Mouse (Mus musculus): ENCODE measurements around the gene Plpp3. TPM values are rescaled to one million over a fixed set of nuclear protein-coding genes. Genes with fewer than 3 reads are reported as not detected.

Gene Plpp3
- total RNA-seq (2021): 10 to 100 TPM; 56.4 to 57.5 TPM
- long read RNA-seq, experiment 1, transcript Plpp3-201 (6 exons, 3,159 nt): major isoform, 26 of 35 reads
- long read RNA-seq, experiment 1, partial matches to known transcripts: 2 of 35 reads
- long read RNA-seq, experiment 1, other reads (novel, unspliced or antisense): 7 of 35 reads
- long read RNA-seq, experiment 2, transcript Plpp3-201 (6 exons, 3,159 nt): major isoform, 19 of 24 reads
- long read RNA-seq, experiment 2, partial matches to known transcripts: 1 of 24 reads
- long read RNA-seq, experiment 2, other reads (novel, unspliced or antisense): 4 of 24 reads

GRCm38 (mm10) chr4:105157276-105158168, at the start of gene Plpp3:
TSS of gene Plpp3 (plus strand) at chr4:105157347.
- peak; percentile 92 to 95 for DNase-seq

DNA sequence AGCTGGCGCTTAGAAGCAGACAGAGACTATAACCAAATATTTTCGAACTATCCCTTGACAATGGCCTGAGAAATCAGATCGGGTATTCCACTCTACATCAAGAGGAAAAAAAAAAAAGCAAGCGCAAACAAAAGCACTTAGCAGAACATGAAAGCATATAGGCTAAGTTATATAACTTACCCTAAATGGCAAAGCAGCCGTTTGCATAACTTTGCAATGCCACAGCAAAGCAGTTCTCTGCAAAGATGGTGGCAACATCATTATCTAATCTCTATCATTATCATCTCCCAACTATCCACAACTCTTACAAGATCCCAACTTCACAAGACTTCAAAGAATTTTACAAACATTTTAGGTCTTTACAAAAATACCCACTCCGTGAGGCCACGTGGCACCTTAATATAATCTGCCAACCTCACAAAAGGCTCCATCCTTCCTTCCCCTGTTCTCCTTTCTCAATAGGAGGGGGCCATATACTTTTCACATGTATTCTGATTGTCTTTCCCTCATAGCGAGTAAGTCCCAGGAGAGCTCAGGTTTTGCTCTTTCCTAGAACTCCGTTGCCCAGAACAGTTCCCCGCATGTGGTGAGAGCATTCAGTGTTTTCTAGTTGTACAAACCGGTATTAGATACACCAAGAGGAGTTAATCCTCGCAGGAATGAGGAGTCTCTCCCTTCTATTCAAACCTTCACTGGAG, 49.1 kb upstream of the Plpp3 start:
- DNase-seq: peak in 1 of 2 experiments; percentile 23

GRCm38 (mm10) chr4:105108641-105109198, 48.4 kb upstream of the Plpp3 start:
- no peak for DNase-seq

- peak; percentile 80 to 81 for DNase-seq
Observed at GRCm38 (mm10) chr4:105109199-105109989, 47.8 kb upstream of the Plpp3 start, which contains the start of gene Prkaa2. TSS of gene Prkaa2 (minus strand) at chr4:105109890.

- no peak for DNase-seq
Observed at GRCm38 (mm10) chr4:105109990-105110683, 47.0 kb upstream of the Plpp3 start.

- no peak for DNase-seq
Observed at GRCm38 (mm10) chr4:105110684-105111035, 46.5 kb upstream of the Plpp3 start.

- no peak for DNase-seq
Observed at GRCm38 (mm10) chr4:105111770-105112169, 45.4 kb upstream of the Plpp3 start.

DNA sequence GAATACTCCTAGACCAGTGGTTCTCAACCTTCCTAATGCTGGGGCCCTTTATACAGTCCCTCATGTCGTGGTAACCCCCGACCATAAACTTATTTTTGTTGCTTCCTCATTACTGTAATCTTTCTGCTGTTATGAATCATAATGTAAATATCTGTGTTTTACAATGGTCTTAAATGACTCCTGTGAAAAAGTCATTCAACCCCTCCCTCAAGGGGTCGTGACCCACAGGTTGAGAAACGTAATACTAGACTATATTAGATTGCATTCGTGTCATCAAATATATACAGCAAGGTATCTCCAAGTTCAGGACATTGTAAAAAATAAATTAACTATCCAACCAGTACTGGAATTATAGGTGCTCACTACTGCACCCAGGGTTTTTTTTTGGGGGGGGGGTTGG, 44.1 kb upstream of the Plpp3 start:
- DNase-seq: no peak

- no peak for DNase-seq
Observed at GRCm38 (mm10) chr4:105113468-105113867, 43.7 kb upstream of the Plpp3 start.

GRCm38 (mm10) chr4:105121081-105121480, 36.1 kb upstream of the Plpp3 start:
- no peak for DNase-seq

- peak; percentile 56 to 85 for DNase-seq
Observed at GRCm38 (mm10) chr4:105122429-105122828, 34.7 kb upstream of the Plpp3 start.

GRCm38 (mm10) chr4:105129212-105129611, 27.9 kb upstream of the Plpp3 start:
- DNase-seq: no peak

GRCm38 (mm10) chr4:105131756-105132314, 25.3 kb upstream of the Plpp3 start:
- no peak for DNase-seq

GRCm38 (mm10) chr4:105133350-105134050, 23.6 kb upstream of the Plpp3 start:
- DNase-seq: peak in 1 of 2 experiments; percentile 9

DNA sequence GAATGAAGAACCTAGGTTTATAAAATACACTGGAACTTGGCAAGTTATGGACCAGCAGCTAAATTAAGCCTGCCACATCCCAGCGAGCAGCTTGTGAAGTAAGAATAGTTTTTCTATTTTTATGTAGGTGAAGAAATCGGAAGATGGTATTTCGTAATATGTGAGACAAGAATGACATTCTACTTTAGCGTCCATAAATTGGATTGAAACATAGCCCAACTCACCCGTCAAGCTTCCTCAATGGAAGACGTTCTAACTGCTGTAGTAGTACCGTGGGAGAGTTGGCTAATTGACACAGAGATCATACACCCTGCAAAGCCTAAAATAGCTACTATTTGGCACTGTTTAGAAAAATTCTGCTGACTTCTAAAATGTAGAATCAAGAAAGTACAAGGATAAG, 7.7 kb upstream of the Plpp3 start:
- DNase-seq: no peak

DNA sequence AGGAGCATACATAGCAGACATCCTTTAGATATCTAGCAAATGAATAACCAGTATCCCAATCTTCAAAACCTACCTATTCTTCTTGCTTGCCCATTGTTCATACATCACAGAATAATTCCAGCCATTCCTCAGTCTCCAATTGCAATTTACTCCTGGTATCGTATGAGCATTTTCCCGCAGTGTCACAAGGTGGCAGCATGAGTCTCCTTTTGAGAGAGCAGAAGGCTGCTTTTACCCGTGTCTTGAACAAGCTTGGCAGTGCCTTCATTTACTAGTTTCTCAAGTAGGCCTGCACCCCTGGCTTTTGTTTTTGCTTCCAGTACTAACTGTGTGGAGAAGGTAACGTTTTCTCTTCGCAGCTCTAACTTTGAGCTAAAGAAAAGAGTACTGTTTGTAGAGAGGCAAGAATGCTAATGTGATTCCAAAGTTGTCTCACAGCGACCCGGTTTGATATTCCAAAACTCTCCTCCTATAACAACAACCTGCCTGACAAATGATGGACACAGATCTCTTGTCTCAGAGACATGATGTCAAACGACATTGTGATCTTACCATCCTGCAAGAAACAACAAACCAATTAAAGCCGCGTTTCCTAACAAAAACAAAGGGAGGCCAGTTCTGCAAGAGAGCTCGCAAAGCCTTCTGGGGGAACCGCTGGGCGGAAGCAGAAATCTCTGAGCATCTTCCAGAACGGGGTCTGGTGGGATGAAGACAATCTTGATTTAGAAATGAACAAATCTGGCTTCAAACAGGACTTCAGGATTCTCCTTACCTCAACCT, 5.0 kb upstream of the Plpp3 start:
- DNase-seq: peak; percentile 78 to 90

- DNase-seq: no peak
Observed at GRCm38 (mm10) chr4:105153227-105153626, 3.9 kb upstream of the Plpp3 start.

GRCm38 (mm10) chr4:105156281-105156680, 866 bp upstream of the Plpp3 start:
- no peak for DNase-seq

DNA sequence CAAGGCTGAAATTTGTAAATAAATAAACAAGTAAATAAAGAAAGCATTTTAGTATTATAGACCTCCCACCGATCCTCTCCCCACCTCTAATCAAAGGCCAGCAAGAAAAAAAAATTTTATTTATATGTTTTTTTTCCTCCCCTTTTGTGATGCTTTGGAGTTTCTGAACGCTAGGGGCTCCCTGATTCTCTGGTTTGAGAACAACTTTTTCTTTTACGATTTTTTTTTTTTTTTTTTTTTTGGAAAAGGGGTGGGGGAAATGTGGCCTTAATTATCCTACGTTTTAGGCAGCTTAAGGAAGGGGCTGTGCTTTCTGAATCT, 232 bp upstream of the Plpp3 start:
- DNase-seq: no peak

Data from heart, adult 18-20 months (tissue).